Mouse (Mus musculus) cerebellum, adult 2 months (tissue): ENCODE data around the gene Akap8l.

Experiments used
- CTCF ChIP-seq: fragments of 200-500 bp; IDR thresholded peaks from 2 replicates; pipeline ENCODE4 v1.5.1; 2011; ENCODE audit warnings: low read depth, mild to moderate bottlenecking, control low read depth, low read length, moderate library complexity, borderline replicate concordance; ENCODE audit not compliant: insufficient read depth
- POLR2A ChIP-seq: fragments of 200-500 bp; IDR thresholded peaks from 2 replicates; pipeline ENCODE4 v1.6.1; 2011; ENCODE audit warnings: low read length, control low read depth, borderline replicate concordance; ENCODE audit not compliant: insufficient read depth

DNA sequence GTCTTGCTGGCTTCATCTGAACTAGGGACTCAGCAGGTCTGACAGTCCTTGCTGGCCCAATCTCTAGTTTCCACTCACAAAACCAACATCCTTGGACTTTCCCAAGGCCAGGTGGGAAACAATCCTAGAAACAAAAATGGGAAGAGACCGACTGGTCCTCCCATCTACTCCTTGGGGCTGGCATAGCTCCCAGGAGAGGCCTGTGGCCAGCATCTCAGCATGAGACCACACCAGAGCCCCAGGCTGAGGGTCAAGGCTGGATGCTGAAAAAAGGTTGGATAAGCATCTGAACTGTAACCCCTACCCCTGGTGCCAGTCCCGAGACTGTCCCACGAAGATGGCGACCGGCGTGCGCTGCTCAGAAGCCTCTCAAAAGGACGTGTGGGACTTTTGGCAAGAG lies 37.6 kb downstream of the Akap8l start:
- TF ChIP-seq CTCF (no peak), POLR2A (no peak)
